Mouse (Mus musculus) right cerebral cortex, adult 2 months (tissue): ENCODE measurements at regions not wholly inside any gene's neighbourhood (a gene's known extent, or its start where the extent isn't known, plus 50 kb on each side); places are given as distances from the start of the nearest gene placed in this dataset.

Experiments used
- DNase-seq, 2 experiments: peaks; one replicate each; pipeline ENCODE4 v3.0.0; 2021 to 2022; ENCODE audit warnings: low spot score in 2 of 2

- DNase-seq, result no peak
Observed at GRCm38 (mm10) chr12:17113465-17114177, 63.1 kb downstream of the Kcnf1 start.

GRCm38 (mm10) chr12:17112781-17113464 is 63.8 kb downstream of the Kcnf1 start:
- no peak for DNase-seq

GRCm38 (mm10) chr12:17106220-17106619 is 70.5 kb downstream of the Kcnf1 start:
- no peak for DNase-seq

- DNase-seq, result no peak
Observed at GRCm38 (mm10) chr12:17105057-17105712, 71.5 kb downstream of the Kcnf1 start.

GRCm38 (mm10) chr12:17101842-17102241 is 74.8 kb downstream of the Kcnf1 start:
- DNase-seq, result no peak

GRCm38 (mm10) chr12:17097800-17098271 is 78.9 kb downstream of the Kcnf1 start:
- DNase-seq, result peak; percentile 65 to 73

GRCm38 (mm10) chr12:17094758-17095157 is 81.9 kb downstream of the Kcnf1 start:
- no peak for DNase-seq

- DNase-seq, result no peak
Observed at GRCm38 (mm10) chr12:17093772-17094171, 82.2 kb upstream of the 2410004P03Rik start.

- DNase-seq, result peak in 1 of 2 experiments; percentile 41
Observed at GRCm38 (mm10) chr12:17091058-17091457, 79.5 kb upstream of the 2410004P03Rik start.

GRCm38 (mm10) chr12:17089710-17090339 is 78.3 kb upstream of the 2410004P03Rik start:
- peak in 1 of 2 experiments; percentile 44 for DNase-seq

- DNase-seq, result no peak
Observed at GRCm38 (mm10) chr12:17087388-17087787, 75.9 kb upstream of the 2410004P03Rik start.

GRCm38 (mm10) chr12:17085209-17085574 is 73.7 kb upstream of the 2410004P03Rik start:
- peak; percentile 38 to 59 for DNase-seq

- peak; percentile 80 to 86 for DNase-seq
Observed at GRCm38 (mm10) chr12:17084499-17085208, 73.1 kb upstream of the 2410004P03Rik start.

GRCm38 (mm10) chr12:17071691-17072454 is 60.3 kb upstream of the 2410004P03Rik start:
- DNase-seq, result no peak

GRCm38 (mm10) chr12:17069808-17070207 is 58.3 kb upstream of the 2410004P03Rik start:
- DNase-seq, result peak; percentile 84 to 87

- DNase-seq, result no peak
Observed at GRCm38 (mm10) chr12:17069161-17069560, 57.6 kb upstream of the 2410004P03Rik start.

- no peak for DNase-seq
Observed at GRCm38 (mm10) chr12:17063920-17064319, 52.4 kb upstream of the 2410004P03Rik start.
